Mouse (Mus musculus): ENCODE data around the gene Shkbp1.
A peak's percentile ranks its signal among the peaks of the same experiment; 100 is the strongest.

Gene Shkbp1

DNA sequence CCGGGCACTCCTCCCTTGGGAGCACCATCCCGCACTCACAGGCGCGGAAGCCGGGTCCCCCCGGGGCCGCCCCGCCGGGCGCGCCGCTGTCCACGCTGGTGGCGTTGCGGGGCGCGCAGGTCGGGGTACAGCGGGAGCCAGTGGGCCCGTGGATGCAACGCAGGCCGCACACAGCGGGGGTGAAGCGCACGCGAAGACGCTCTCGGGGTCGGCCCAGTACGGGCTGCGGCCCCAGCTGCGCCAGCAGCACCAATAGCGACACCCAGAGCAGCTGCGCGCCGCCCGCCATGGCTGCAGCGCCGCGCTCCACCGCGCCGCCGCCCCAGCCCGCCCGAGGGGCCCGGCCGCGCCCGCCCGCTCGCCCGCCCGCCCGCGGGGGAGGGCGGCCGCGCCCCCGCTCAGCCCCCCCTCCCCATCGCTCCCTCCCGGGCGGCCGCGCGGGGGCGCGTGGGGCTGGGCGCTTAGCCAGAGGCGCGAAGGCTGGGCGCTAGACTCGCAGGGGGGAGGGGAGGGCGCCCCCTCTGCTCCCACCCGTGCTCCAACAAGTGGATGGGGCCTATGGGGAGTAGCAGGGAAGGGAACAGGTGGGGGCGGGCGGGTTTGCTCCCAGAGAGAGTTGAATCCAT lies 22.4 kb downstream of the Shkbp1 start:
- no peak for DNase-seq (ENCODE audit: low spot score)

DNA sequence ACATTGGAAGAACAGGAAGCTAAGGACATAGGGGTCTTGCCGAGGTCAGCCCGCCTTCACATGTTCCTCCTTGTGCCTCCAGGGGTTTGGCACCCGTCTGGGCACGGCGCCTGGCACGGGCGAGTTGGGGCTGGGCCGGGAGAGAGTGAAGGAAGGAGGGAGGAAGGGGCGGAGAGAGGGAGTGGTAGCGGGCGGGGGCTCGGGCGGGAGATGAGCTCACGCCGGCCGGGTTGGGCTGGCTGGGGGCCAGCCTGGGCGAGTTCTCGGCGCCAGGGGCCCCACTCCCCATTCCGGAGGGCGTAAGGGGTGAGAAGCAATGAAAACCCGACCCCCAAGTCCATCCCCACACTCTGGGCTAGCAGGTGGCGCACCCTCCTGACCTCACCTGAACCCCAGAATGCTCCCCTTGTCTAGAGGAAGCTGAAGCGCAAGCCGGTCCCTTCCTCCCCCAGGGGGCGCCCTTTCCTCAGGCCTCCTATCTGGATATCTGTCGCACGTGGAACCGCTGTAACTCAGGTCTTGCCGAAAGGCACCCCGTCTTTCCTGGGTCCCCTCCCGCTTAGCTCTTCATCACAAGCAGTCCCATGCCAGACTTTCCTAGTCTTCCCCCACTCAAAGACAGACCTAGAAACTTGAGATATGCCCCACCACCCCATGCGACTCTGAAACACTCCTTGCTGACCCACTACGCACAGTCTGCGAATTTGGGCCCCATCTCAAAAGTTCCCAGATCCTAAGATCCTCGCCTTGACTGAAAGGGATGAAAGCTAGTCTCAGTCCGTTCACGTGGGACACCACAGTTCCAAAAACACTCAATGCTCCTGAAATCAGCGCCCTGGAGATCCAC lies 23.2 kb downstream of the Shkbp1 start:
- DNase-seq (ENCODE audit: low spot score) = peak; percentile 78

DNA sequence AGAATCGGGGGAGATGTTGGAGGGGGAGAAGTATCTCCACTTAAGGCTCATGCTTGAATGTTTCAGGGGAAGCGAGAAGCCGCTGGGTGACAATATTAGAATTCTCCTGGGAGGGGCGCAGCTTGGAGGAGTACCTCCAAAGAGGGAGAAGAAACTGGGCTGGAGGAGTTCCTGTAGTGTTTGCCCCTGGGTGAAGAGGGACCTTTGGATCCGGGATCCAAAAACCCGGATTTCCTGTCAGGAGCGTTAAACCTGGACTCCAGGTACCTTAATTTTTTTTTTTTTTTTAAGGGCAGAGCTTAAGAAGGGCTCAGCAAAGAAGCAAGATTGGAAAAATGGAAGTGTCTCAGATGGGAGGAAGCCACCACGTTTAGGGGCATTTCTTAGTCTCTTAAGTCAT lies 24.0 kb downstream of the Shkbp1 start:
- DNase-seq (ENCODE audit: low spot score) = no peak

DNA sequence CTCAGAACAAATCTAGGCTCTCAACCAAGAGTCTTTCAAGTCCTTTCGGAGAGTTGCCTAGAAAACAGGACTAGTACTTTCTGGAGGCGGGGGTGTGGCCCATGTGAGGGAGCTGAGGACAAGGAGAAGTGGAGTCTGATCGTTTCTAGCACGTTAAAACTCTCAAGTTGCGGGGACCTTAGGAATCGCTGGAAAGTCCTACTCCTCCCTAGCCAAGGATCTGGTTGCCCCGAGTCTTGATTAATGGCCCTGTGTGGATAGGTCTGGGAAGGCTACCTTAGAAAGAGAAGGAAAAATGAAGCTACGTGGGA lies 24.3 kb downstream of the Shkbp1 start:
- no peak for DNase-seq (ENCODE audit: low spot score)

DNA sequence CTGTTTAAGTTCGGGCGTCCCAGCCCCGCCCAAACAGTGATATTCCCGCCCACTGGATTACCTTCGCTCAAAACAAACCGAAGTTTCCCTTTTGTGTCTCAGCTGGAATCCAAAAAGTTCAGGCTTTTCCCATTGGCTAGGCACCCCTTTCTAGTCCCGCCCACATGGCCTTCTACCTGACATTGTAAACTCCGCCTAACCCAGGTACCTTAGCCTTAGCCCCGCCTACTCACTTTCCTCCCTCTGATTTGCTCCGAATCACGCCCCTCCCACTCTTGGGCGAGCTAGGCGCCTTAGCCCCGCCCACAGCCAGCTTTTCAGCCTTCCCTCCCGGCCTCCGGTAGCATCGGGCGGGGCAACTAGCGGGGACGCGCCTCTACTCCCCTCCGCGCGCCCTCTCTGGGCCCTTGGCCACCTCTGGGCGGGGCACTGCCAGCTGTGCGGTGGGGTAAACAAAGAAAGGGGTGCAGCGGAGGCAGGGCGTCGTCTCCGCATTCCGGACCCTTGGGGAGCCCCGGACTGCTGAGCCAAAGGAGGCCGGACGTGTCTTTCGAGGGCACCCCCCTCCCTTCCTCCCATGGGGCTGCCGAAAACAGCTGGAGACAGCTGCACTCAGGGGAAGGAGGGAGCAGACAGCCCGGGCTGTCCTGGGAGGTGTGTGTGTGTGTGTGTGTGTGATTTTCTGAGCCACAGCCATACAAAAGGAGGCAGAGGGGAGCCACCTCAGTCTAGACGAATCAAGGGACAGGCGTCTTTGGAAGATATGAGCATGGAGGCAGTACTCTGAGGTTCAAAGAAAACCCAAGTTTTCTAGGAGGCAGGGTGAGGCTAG lies 24.9 kb downstream of the Shkbp1 start:
- peak; percentile 85 for DNase-seq (ENCODE audit: low spot score)

DNA sequence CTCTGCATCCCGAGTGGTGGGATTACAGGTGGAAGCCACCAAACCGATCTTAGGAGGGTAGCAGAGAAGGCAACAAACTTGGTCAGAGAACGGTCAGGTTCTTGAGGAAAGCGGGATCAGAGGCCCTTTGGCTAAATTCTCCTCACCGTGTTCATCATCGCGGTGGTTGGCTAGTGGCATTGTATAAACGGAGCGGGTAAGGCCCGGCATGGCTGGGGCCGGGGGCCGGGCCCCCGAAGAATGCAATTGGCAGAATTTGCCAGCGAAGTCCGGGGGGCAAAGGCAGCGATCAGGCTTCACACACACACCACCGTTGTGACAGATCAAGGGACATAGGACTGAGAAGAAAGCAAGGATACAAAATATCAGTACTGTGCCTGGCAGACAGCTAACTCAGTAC lies 25.8 kb downstream of the Shkbp1 start:
- DNase-seq (ENCODE audit: low spot score) = no peak

DNA sequence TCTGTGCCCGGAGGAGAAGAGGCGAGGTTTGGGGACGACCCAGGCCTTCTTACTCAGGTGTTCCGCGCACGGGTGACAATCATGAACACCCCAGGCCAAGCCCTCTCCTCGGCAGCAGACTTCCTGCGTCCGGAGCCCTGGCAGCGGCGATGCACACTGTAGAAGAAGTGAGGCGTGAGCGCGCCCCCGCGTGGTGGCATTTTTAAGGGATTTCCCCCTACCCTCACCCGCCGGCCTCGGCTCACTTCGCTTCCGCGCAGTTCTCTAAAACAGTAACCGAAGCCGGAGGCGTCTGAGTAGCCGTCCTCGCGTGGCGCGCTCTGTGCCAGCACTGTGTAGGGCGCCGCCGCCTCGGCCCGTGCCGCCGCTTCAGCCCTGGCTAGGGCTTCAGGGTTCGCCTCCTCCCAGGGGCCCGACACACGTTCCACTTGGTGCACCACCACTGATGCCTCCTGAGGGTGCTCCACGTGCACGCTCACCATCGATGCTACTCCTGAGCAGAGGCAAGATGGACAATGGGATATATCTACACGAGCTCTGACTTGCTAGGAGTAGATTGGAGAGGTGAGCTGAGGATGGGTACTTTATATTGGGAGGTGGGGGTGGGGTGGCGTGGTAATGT lies 26.4 kb downstream of the Shkbp1 start:
- DNase-seq (ENCODE audit: low spot score) = no peak

DNA sequence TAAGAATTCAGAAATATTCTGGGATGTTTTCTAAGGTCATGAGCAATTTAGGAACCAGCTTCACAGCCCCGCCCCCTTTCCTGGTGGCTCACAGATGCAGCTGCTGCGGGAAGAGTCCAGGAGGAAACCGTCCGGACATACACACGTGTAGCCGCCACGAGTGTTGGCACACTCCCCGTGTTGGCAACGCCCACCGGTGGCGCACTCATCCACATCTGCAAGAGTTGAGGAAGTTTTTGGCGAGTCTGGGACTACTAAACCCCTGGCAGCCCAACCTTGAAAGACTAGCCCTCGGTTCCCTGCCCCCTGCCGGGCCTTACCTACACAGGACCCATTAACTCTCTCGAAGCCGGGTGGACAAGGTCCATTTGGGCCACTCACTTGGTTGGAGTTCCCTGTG lies 27.2 kb downstream of the Shkbp1 start:
- no peak for DNase-seq (ENCODE audit: low spot score)

DNA sequence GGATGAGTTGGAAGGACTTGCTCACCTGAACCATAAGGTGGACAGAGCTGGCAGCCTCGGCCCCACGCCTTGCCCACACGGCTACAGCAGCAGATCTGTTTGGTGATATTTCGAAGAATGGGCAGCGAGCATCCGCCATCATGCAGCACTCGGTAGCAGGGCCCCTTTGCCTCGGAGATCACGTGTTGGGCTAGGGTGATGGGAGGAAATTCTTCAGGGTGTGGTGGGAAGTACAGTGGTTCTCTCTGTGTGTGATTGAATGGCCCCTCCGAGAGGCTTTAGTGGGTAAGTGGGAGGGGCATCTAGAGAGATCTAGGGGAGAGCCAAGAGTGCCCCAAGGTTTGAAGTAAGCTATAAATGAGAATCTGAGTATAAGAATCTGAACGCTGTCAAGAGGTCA lies 27.7 kb downstream of the Shkbp1 start:
- DNase-seq (ENCODE audit: low spot score) = no peak

DNA sequence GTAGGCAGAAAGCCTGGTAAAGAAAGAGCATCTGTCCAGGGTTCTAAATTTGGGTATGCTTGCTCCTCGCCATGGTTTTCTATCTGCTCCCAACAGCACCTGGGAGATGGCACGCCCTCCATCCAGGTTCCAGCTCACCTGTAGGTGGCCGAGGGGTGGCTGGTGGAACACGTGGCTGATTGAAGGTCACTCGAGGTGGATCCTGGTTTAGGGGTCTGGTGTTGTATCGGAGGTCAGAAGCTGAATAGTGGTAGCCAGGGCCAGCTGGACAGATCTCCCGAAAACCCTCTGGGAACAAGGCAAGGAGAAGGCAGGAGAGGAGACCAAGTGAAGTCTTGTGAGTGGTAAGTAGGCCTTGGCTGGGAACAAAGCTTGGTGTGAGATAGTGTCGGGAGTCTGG lies 28.3 kb downstream of the Shkbp1 start:
- no peak for DNase-seq (ENCODE audit: low spot score)

DNA sequence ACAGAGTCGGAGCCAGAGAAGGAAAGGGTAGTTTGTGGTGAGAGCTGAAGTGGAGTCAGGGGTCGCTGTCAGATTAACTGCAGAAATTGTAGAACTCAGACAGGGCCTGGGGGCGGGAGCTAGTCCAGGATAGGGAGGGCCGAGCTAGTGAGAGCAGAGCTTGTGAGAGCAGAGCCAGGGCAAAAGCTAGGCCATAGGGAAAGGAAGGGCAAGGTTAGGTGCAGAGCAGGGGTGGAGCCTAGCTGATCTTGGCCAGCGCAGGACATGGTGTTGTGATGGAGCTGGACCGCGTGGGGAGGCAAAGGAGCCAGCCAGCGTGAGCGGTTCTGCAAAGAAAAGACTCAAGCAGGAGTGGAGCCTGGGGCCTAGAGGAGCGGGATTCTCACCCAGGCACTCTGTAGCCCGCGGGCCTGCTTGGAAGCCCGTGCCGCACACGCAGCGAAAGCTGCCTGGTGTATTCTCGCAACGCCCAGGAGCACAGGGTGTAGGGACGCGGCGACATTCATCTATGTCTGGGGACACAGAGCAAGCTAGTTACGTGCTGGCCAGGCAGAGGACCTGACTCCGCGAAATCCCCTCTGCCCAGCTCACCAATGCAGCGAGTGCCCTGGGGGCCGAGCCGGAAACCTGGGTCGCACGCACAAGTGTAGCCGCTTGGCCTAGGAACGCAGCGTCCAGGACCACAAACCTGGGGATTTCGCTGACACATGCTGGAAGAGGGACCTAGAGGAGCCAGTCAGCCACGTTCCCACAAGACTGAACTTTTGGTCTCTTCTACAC lies 29.5 kb downstream of the Shkbp1 start:
- DNase-seq (ENCODE audit: low spot score) = no peak

DNA sequence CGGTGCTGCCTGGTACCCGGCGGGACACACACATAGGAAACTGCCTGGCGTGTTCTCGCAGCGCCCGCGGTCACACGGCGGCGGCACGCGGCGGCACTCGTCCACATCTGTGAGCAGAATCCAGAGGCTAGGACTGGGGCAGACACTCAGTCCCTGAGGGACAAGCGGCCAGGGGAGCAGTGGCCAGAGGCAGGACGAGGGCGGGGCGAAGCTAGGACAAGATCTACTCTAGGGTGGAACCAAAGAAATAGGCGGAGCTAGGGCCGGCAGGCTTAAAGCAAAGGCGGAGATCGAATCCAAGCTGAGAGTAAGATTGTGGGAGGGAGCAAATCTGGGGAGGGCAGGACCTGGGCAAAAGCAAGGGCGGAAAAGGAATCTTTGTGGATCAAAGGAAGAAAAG lies 30.1 kb downstream of the Shkbp1 start:
- no peak for DNase-seq (ENCODE audit: low spot score)

DNA sequence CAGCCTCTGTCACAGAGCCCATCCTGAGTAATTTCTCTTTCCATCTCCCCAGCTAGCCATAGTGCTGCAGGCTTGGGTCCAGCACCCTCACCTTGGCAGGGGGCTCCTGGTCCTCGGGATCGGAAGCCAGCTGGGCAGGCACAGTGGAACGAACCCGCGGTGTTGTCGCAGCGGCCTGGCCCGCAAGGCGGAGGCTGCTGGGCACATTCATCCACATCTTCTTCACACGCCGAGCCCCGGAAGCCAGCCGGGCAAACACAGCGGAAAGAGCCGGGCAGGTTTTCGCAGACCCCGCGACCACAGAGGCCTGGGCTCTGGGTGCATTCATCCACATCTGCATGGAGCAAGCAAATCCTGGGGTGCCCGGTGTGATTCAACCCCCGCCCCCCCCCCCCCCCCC lies 30.9 kb downstream of the Shkbp1 start:
- no peak for DNase-seq (ENCODE audit: low spot score)

DNA sequence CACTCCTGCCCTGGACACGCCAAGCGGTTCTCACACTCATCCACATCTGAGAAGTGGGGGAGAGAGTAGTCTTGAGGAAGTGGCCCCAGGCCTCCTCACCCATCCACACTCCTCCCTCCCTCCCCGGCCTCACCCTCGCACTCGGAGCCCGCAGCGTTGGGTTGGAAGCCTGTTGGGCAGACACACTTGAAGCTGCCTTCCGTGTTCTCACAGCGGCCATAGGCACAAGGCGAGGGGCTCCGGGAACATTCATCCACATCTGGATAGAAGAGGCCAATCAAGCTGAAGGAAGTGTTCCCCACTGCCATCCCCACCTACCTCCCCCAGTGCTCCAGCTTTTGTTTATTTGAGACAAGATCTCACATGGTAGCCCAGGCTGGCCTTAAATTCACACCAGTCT lies 31.7 kb downstream of the Shkbp1 start:
- DNase-seq (ENCODE audit: low spot score) = no peak

DNA sequence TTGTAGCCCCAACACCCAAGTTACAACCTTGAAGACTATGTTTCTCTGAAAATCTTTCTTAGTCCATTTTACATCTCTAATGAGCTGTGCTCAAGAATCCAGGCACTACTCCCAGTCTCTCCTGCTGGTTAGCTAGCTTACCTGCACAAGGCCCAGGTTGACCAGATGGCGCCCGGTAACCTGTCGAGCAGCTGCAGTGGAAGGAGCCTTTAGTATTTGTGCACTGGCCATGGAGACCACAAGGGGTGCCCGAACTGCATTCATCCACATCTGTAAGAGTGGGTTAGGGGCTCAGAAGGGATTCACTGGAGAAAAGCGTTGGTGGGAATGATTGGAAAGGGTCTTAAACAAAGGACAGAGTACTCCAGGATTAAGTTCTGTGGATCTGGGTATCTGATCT lies 32.8 kb downstream of the Shkbp1 start:
- no peak for DNase-seq (ENCODE audit: low spot score)

DNA sequence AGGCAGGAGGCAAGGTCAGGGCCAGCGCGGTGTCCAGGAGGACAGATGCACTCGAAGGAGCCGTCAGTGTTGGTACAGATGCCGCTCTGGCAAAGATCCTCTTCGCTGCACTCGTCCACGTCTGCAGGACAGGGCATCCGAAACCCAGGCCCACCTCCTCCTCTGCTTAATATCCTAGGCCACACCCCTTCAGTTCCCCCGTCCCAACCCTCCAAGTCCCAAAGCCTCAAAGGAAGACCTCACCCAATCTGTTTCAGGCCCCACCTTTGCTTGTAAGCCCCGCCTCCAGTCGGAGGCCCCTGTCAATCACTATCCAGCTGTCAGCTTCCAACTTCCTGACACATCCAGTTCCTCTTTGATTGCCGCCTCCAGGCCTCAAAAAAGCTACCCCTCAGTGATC lies 33.5 kb downstream of the Shkbp1 start:
- DNase-seq (ENCODE audit: low spot score) = no peak

DNA sequence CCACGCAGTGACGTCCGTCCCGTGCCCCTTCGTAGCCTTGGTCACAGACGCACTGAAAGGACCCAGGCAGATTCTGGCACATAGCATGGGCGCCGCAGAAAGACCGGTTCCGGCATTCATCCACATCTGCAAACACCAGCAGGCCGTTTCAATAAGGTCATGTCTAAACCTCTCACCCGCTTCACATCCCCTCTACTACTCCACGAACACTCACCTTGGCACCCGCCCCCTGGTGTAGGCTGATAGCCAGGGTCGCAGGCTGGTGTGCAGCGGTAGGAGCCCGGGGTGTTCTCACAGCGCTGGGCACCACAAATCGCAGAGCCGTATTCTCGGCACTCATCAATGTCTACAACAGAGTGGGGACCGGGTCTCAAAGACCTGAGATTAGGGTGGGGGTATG lies 36.4 kb downstream of the Shkbp1 start:
- no peak for DNase-seq (ENCODE audit: low spot score)

DNA sequence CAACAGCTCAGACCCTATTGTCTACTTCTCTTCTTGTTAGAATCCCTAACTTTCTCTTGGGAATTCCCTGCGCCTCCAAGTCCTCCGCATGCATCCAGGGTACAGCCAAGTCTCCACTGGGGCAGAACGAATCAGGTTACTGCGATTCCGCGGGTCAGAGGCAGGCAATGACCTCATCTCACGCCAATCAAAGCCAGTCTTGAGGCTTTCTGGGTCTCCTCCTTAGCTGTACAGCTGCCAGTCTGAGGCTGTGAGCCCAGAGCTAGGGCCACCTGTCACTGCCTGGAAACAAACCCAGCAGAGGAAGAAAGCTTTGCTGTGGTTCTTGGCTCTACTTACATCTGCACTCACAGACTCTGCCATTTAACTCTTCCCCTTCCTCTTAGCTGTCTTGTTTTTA lies 39.9 kb downstream of the Shkbp1 start:
- no peak for DNase-seq (ENCODE audit: low spot score)

DNA sequence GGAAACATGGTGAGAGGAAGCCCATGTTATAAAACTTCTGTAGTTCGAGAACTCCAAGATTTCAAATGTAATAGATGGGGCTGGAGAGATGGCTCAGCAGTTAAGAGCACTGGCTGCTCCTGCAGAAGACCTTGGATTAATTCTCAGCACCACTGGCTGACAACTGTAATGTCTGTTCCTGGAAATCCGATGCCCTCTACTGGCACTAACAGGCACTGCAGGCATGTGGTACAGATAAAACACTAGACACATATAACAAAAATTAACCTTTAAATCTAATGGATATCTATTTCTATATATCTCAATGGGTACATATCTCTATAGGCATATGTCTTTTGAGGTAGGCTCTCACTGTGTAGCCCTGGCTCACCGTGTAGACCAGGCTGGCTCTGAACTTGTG lies 41.4 kb downstream of the Shkbp1 start:
- no peak for DNase-seq (ENCODE audit: low spot score)

DNA sequence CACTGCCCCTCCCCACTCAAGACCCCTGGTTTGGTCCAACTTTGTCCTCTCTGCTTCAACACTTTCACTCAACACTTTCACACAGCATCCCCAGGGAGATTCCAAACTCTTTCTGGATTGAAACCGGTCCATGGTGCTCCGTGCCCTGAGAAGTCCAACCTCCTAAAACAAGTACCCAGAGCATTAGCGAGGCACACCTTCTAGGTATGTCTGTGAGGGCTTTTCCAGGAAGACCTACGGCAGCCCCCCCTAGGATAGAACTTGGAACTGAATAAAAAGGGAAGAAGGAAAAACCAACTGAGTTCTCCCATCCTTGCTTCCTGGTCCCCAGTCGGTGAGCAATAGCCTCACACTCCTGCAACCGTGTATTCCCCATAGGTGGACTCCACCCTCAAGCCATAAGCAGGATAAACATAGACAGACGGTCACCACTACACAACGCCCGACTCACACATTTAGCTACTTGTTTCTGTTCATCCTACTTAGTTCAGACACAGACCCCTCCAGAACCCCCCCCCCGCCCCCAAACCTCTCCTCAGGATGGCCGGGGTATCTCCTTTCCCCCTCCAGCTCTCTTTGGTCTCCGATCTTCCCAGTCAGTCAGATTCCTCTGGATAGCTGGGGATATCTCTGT lies 44.1 kb downstream of the Shkbp1 start:
- DNase-seq (ENCODE audit: low spot score) = no peak

DNA sequence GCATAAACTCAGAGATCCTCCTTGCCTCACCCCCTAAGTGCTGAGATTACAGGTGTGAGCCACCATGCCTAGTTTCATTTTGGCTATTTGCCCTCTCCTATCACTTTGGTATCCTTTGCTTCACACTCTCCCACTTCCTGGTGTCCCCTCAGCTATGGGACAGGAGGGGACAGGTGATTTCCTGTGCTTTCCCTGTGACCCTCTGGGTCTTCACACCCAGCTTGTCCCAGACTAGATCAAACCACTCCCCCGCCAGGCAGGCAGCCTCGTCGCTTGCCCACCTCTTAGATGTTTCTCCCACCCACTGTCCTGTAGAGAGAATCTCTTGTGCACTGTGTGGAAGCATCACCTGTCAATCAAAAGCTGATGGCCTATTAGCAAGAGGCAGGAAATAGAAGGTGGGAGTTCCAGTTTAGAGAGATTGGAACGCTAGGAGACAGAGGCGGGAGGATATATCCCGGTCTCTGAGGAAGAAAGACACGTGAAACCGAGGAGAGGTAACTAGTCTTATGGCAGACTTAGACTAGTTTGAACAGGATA lies 44.8 kb downstream of the Shkbp1 start:
- DNase-seq (ENCODE audit: low spot score) = no peak

All from c-Kit-positive CD71-positive TER-119-positive erythroid progenitor cells, embryonic 14.5 days (primary cell).